Mouse (Mus musculus) cerebellum, postnatal 36 days (tissue): ENCODE measurements around the gene C8g.

Experiments
- DNase-seq, 2 experiments: peaks; one replicate each; pipeline ENCODE4 v3.0.0; 2021 to 2022; ENCODE audit warnings: mixed read lengths in 2 of 2

The C8g gene

DNA sequence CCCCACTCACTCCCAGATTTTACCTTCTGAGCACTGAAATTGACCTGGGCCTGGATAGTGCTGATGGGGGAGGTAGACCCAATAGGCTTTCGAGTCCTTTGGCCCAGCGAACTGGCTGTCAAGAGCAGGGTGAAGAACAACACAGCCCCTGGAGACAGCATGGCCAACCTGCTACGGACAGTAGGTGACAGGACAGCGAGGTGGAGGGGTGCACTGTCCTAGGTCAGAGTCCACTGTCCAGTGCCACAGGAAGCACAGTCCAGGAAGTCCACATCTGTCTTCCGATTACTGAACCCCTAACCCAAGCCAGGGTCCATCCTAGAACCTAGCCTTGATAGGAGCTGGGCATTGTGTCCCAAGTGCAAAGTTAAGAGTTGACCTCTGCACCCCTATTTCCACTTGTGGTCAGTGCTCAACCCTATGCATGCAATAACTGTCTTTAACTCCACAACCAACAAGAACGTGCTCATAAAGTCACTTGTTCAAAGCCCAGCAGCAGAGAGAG is 1.4 kb downstream of the C8g start:
- no peak for DNase-seq

DNA sequence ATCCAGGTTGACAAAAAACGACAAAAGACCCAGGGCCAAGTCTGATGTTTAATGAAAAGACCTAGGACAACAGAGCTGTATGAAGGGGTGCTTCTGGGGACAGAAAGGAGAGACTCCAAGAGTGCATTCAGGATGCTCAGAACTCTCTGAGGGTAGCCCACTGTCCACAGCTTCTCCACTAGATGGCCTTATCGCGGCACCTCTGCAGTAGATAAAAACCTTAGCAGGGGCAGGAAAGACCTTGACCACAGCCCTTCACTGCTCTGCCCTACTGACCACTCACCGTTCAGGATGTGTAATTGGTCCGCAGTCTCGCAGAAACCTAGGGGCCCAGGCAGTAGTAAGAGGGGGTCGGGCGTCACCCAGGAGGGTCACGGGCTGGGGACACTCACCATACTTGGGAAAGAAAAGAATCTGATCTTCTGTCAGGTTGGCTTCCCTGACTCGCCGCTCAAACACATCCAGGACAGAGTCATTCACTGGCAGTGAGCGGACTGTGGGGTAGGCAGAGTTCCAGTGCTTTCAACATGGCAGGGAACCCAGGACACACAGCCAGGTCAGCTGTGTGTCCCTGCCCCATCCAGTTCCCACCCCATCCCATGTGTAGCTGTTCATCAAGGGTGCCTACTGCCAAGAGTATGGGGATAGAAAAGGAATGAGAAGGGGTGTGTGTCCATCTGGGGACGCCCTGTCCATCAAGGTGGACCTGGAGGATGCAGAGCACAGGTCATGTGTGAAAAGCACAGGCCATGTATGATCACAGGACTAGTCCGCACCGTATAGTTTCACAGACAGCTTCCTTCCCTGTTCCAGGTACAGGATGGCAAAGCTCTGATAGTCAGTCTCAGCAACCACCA is 2.7 kb downstream of the C8g start:
- no peak for DNase-seq

DNA sequence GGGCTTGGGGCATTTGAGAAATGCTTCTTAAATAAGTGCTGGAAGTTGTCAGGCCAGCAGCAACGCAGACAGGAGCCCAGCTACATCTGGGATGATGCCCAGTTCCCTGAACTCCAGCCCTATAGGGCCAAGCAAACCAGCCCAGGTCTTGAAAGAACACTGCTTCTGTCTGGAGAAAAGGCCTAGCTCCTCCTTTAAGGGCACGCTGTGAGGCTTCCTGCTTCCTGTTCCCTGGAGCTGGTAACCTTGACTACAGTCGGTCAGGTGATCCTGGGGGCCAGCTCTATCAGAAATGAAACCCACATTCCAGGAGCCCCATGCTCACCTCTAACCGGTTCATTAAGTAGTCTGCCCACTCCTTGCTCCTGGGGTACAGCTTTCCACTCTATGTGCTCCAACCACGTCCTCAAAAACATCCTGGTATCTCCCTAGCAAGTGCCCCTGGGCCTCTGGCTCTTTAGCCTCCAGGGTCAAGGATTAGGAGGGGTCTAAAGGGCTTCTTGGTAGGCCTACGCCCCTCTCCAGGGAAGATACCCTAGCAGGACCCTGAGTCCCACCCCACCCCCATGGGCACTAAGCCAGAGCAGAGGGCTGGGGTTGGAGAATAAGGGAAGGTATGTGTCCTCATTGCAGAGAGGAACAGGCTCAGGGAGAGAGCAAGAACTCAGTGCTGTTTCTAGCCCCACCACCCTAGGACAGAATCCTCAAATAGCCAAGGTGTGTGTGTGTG is 3.5 kb downstream of the C8g start:
- DNase-seq = no peak

GRCm38 (mm10) chr2:25496462-25496861 is 5.1 kb downstream of the C8g start:
- peak in 1 of 2 experiments; percentile 49 for DNase-seq

DNA sequence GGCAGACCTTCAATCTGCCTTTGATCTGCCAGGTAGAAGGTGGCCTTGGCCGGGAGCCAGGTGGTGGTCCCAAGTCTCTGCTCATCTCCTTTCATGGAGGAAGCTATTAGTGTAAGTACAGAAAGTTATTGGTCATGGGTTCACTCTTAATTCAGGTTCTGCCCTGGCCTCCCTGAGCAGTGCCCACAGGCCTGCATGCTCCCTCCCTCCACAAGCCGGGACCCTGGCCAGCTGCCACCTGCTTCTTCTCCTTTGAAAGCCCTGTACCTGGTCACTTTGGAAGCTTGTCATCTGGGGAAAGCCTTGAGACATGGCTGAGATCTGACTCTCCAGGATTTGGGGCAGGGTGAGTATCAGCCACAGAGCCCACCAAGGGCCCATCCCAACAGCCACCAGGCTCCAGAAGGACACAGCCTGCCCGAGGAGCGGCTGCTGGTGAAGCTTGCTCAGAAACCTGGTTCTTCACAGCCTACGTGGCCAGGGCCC is 8.0 kb downstream of the C8g start, which contains the start of gene Lcn12:
TSS of gene Lcn12 (minus strand) at position 436 of the 486 bp plus-strand sequence.
- DNase-seq = peak; percentile 77 to 86

GRCm38 (mm10) chr2:25492988-25493387 is 8.5 kb downstream of the C8g start:
- DNase-seq = no peak

GRCm38 (mm10) chr2:25488671-25489068 is 12.8 kb downstream of the C8g start:
- peak; percentile 41 to 69 for DNase-seq

GRCm38 (mm10) chr2:25487965-25488670 is 13.4 kb downstream of the C8g start:
- DNase-seq = no peak

DNA sequence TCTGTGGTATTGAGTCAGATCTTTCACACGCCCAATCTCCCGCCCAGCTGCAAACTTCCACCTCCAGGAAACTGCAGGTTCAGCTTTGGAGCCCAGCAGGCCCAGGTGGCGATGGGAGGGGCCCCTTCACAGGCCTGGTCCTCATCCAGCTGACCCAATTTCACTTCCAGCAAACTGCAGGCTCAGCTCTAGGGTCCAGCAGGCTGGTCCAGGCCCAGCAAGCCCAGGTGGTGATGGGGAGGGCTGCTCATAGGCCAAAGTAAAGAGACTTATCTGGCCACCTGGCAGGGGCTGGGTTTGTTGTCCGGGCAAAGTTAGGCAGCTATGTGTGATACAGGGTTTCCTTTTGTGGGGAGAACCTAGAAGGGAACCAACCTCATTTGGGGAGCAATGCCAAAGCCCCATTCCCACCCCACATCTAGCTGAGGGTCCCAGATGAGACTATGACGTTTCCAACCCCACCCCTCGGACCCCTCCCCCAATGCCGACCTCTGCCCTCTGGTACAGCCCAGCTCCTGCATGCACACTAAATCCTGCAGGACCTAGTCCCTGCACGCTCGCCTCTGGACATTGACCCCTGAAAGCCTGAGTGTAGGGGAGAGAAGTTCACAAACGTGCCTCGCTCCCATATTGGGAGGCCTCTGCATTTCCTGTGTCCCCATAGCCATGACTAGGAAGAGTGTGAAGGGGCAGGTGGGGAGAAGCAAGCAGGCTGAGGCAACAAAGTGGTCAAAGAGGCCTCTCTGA is 16.4 kb downstream of the C8g start:
- DNase-seq = peak; percentile 95 to 96

GRCm38 (mm10) chr2:25482969-25483368 is 18.6 kb downstream of the C8g start:
- peak; percentile 71 to 74 for DNase-seq

GRCm38 (mm10) chr2:25480541-25480940 is 21.0 kb downstream of the C8g start:
- no peak for DNase-seq

GRCm38 (mm10) chr2:25479551-25480311 is 21.8 kb downstream of the C8g start:
- no peak for DNase-seq

GRCm38 (mm10) chr2:25477967-25478675 is 23.4 kb downstream of the C8g start:
- DNase-seq = peak; percentile 96 to 97

DNA sequence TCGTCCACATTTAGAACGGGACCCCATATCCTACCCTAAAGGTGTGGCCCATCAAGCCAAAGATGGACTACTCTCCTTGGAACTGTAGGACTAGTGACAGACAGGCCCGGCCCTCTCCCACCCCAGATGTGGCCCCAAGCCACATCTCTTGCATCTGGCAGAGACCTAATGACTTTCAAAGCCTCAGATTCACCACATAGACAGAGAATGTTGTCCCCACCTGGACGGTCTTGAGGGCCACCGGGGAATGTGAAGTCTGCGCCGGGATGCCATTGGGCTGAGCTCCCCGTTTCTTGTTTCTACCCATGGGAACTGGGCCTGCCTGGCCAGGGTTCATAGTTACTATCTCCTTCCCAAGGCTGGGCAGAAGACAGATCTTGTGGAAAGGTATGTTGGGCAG is 24.0 kb downstream of the C8g start:
- DNase-seq = peak in 1 of 2 experiments; percentile 34

DNA sequence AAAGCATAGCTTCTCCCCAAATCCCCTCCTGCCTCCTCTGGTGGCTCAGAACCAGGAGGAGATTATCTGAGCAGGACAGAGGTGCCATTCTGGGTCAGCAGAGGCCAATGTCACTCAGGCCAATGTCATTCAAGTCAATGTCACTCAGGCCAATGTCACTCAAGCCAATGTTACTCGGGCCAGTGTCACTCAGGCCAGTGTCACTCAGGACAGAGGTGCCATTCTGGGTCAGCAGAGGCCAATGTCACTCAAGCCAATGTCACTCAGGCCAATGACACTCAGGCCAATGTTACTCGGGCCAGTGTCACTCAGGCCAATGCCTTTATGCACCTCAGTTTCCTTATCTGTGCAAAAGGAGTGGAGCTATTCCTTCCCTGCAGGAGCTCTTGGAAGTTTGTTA is 29.0 kb downstream of the C8g start:
- no peak for DNase-seq

- DNase-seq = no peak
Observed at GRCm38 (mm10) chr2:25469969-25470368, 31.6 kb downstream of the C8g start, which contains the start of gene Ptgds. Gene Ptgds (minus strand): TSS chr2:25470046.

DNA sequence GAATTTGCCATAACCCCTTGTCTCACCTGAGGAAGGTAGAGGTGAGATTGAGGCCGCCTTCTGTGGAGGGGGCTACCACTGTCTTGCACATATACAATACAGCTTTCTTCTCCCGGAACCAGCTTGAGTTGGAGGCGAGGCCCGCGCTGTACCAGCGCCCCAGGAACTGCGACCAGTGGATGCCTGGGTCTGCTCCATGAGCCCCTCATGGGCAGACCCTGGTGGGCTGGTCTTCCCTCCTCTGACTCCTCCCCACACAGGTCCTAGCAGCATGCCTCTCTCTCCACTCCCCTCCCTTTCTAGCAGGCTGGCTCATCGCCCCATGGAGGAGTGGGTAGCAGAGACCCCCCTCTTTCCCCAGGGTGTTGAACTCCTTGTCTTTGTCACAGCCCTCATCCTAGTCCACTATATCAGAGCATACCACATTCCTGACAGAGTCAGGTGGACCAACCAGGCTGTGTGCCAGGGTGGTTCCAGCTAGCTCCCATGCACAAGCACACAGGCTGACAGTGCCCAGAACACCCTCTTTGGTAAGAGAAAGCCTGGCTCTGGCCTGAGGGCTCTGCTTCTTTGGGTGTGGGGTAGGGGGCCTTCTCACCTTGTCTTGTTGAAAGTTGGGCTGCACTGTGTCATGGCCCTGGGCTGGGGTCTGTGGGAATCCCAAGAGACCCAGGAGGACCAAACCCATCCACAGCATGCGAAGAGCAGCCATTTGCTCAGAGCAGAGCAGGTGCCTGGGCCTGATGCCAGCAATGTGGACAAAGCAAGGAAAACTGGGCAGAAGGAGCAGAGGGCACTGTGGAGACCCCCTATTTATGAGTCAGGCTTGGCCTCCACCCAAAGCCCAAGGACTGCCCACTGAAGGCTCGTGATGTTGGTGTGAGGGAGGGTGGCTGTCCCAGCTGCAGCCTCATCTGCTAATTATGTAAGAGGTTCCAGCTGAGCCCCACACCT is 32.3 kb downstream of the C8g start:
- peak; percentile 64 to 68 for DNase-seq

DNA sequence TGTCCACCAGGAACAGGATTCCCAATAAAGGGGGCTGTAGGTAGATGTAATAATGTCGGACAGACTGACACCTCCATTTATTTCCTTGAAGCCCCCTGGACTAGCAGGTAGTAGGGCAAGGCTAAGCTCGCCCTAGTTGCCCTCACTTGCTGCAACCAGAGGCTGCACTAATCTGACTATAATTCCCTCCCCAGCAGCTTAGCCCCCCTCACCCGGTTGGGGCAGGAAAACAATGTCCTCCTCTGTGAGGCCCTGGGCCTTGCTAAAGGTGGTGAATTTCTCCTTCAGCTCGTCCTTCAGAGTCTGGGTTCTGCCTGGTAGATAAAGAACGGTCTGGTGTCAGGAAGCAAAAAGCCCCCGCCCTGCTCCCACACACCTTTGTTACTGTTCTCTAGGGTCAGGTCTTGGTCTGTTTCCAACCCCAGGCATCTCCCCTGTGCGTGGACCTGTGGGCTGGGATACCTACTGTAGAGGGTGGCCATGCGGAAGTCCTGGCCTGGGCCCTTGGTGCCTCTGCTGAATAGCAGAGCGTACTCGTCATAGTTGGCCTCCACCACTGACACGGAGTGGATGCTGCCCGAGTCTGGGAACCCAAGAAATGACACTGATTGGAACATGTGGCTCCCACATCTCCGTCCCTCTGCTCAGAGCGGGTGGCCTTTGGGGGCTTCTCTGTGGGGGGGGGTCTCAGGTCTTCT is 33.8 kb downstream of the C8g start:
- no peak for DNase-seq
